Mouse (Mus musculus) stomach, embryonic 16.5 days (tissue): ENCODE measurements at regions not wholly inside any gene's neighbourhood (a gene's known extent, or its start where the extent isn't known, plus 50 kb on each side); places are given as distances from the start of the nearest gene placed in this dataset.
"Not testable (repeated sequence)": the region's sequence is repeated elsewhere in the genome, so short reads cannot be mapped to it uniquely, and the experiment has no call there.

ENCODE experiments used
- ATAC-seq: fragments of 200-750 bp; cut with Nextera tagmentation; 2 replicates; pipeline ENCODE4 v1.8.0; 2017; ENCODE audit warnings: moderate number of reproducible peaks, moderate TSS enrichment; ENCODE audit not compliant: insufficient read depth, low FRiP score
- H3K27ac ChIP-seq: fragments of 300-500 bp; sonication (generic); 2 replicates; pipeline ENCODE4 v1.5.1; 2014; ENCODE audit warnings: low read length
- H3K27me3 ChIP-seq: fragments of 300-500 bp; sonication (generic); 2 replicates; pipeline ENCODE4 v1.6.1; 2014; ENCODE audit warnings: low read length, control low read depth, mixed read lengths; ENCODE audit not compliant: control insufficient read depth, insufficient read depth
- H3K36me3 ChIP-seq: fragments of 300-500 bp; sonication (generic); 2 replicates; pipeline ENCODE4 v1.6.1; 2014; ENCODE audit warnings: low read length; ENCODE audit not compliant: control insufficient read depth, insufficient read depth
- H3K4me1 ChIP-seq: fragments of 300-500 bp; sonication (generic); 2 replicates; pipeline ENCODE4 v1.6.1; 2014; ENCODE audit warnings: low read length, control low read depth, mixed read lengths; ENCODE audit not compliant: control insufficient read depth, insufficient read depth
- H3K4me2 ChIP-seq: fragments of 300-500 bp; sonication (generic); 2 replicates; pipeline ENCODE4 v1.6.1; 2014; ENCODE audit warnings: low read depth, low read length, mixed read lengths
- H3K4me3 ChIP-seq: fragments of 300-500 bp; sonication (generic); replicated peaks from 2 replicates; pipeline ENCODE4 v1.5.1; 2014; ENCODE audit warnings: mild to moderate bottlenecking, low read length
- H3K9ac ChIP-seq: fragments of 300-500 bp; sonication (generic); 2 replicates; pipeline ENCODE4 v1.6.1; 2014; ENCODE audit warnings: low read length
- H3K9me3 ChIP-seq: fragments of 300-500 bp; sonication (generic); replicated peaks from 2 replicates; pipeline ENCODE4 v1.6.1; 2016; ENCODE audit warnings: low read length, control low read depth; ENCODE audit not compliant: control insufficient read depth
- WGBS: fragments of 180-500 bp; shearing (Covaris S2); extraction: QIAGEN DNeasy Blood & Tissue Kit; methylation state at CpG from one replicate; pipeline ENCODE4 v1.1.7; 2014; 5-methylcytosine and 5-hydroxymethylcytosine counted together

DNA sequence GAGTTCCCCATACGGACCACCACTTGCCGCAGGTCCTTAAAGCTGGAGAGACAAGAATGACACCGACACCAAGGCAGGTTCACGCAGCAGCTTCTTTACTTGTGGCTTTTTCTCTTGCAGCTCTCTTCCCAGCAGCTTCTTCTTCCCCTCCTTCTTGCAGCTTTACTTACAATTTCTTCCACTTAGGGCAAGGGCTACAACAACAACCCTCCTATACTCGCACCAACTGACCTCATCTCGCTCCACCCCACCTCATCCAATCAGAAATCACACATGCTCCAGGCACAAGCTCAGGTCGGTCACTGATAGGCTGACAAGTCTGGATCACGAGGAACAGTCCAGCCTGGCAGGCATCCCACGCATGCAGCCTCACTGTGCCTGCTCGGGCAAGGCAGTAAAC, 1402.4 kb upstream of the 1700008P02Rik start:
- H3K4me1 ChIP-seq = no peaks in the 10 kb centered on the region
- no peaks in the 10 kb centered on the region for H3K36me3 ChIP-seq
- no peak overlapping the region for H3K4me3 ChIP-seq
- no peak for ATAC-seq
- H3K9me3 ChIP-seq = no peaks in the 10 kb centered on the region
- no peak overlapping the region for H3K27ac ChIP-seq
- H3K9ac ChIP-seq = no peak overlapping the region
- no peaks in the 10 kb centered on the region for H3K27me3 ChIP-seq
- H3K4me2 ChIP-seq = no peak overlapping the region
- WGBS = 78% methylated on average over 10 of the region's 10 CpGs

- Histone ChIP-seq H3K27me3 (no peaks in the 10 kb centered on the region), H3K4me2 (no peak overlapping the region), H3K4me3 (no peak overlapping the region), H3K36me3 (no peaks in the 10 kb centered on the region), H3K27ac (no peak overlapping the region), H3K9ac (no peak overlapping the region), H3K4me1 (no peaks in the 10 kb centered on the region), H3K9me3 (no peaks in the 10 kb centered on the region)
- ATAC-seq = no peak
- WGBS = 82% methylated on average over 3 of the region's 3 CpGs
These were observed 1397.2 kb upstream of the 1700008P02Rik start for GRCm38 (mm10) chr3:8017489-8017888.

DNA sequence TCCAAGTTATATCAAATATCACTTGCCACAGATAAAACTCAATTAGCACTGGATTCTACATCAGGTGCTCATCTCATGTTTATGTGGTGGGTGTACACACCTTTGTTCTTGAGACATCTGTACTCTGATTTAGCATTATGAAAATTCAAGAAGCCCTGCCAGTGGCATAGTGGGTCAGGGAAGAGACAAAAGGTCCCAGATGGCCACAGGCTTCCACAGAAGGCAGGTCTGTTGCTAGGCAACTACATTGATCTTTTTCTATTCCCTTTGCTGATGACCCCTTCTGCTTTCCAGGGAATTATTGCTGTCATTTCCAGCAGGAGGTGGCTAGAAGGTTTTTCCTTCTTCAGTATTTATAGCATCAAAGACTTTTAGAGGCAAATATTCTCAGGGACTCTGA, 1396.7 kb upstream of the 1700008P02Rik start:
- Histone ChIP-seq H3K9me3 (no peaks in the 10 kb centered on the region), H3K36me3 (no peaks in the 10 kb centered on the region), H3K9ac (no peak overlapping the region), H3K4me2 (no peak overlapping the region), H3K4me1 (no peaks in the 10 kb centered on the region), H3K4me3 (no peak overlapping the region), H3K27ac (no peak overlapping the region), H3K27me3 (no peaks in the 10 kb centered on the region)
- no peak for ATAC-seq

DNA sequence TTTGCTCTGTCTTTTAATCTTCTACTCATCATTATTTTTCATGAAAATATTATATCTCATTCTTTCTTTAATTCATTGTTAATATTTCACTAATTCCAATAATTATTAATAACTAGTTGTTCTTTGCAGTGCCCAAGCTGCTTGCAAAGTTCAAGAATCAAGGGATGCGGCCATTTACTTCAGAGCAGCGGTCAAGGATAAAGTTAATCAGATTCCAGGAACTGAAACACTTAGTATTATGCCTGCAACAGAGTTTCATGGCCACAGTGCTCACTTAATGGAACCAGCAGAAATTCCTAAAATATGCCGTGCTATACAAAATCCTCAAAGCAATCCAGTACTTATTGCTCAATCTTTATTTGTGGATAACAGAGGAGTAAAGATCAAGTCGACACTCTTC, 1389.7 kb upstream of the 1700008P02Rik start:
- H3K9ac ChIP-seq = no peak overlapping the region
- no peak overlapping the region for H3K4me2 ChIP-seq
- no peaks in the 10 kb centered on the region for H3K27me3 ChIP-seq
- H3K27ac ChIP-seq = no peak overlapping the region
- H3K9me3 ChIP-seq = no peaks in the 10 kb centered on the region
- H3K4me1 ChIP-seq = no peaks in the 10 kb centered on the region
- 81% methylated on average over 4 of the region's 4 CpGs for WGBS
- no peak overlapping the region for H3K4me3 ChIP-seq
- ATAC-seq = no peak
- no peaks in the 10 kb centered on the region for H3K36me3 ChIP-seq

DNA sequence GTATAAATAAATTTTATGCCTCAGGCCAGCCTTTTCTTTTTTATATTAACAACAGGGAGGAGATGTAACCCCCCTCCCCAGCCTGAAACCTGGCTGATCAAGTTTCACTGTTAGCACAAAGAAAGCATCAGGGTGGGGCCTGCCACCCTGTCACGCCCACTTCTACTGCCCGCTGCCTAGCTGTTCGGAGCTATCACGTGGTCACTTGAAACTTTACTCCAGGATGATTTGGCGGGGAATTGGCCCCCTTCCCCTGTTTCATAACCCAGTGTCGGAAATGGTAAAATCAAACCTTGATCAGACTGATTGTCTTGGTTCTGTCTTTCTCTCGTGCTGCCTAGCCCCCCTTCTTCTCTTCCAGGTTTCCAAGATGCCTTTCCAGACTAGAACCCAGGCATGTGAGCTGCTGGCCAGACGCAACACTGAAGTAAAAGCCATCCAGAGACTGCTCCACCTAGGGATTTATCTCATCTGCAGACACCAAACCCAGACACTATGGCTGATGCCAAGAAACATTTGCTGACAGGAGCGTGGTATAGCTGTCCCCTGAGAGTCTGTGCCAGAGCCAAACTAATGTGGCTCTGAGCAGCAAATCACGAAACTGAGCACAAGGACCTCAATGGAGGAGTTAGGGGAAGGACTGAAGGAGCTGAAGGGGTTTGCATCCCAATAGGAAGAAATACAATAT, 1386.6 kb upstream of the 1700008P02Rik start:
- Histone ChIP-seq H3K27me3 (no peaks in the 10 kb centered on the region), H3K4me3 (no peak overlapping the region), H3K36me3 (no peaks in the 10 kb centered on the region), H3K9me3 (no peaks in the 10 kb centered on the region), H3K9ac (no peak overlapping the region), H3K4me2 (no peak overlapping the region), H3K27ac (no peak overlapping the region), H3K4me1 (no peaks in the 10 kb centered on the region)
- no peak for ATAC-seq
- WGBS = 60% methylated on average over 10 of the region's 10 CpGs

DNA sequence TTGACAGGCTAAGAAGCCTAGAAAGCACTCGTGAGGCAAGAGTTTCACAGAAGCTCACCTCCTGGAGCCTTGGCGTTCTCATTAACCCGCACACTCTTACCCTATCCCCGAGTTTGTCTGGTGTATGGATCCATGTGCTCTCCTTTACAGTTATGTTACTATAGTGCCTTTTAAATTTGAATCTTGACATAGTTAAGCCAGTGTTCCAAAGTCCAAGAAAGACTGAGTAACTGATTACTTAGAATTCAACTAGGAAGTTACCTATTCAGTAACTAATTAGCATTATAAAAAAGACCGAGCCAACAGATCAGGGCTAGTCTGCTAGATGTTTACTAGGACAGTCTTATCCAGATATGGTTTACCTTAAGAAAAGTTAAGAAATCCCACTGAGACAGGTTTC, 1386.0 kb upstream of the 1700008P02Rik start:
- Histone ChIP-seq H3K27me3 (no peaks in the 10 kb centered on the region), H3K9me3 (no peaks in the 10 kb centered on the region), H3K36me3 (no peaks in the 10 kb centered on the region), H3K27ac (no peak overlapping the region), H3K4me3 (no peak overlapping the region), H3K4me2 (no peak overlapping the region), H3K9ac (no peak overlapping the region), H3K4me1 (no peaks in the 10 kb centered on the region)
- 75% methylated on average over 5 of the region's 5 CpGs for WGBS
- no peak for ATAC-seq

DNA sequence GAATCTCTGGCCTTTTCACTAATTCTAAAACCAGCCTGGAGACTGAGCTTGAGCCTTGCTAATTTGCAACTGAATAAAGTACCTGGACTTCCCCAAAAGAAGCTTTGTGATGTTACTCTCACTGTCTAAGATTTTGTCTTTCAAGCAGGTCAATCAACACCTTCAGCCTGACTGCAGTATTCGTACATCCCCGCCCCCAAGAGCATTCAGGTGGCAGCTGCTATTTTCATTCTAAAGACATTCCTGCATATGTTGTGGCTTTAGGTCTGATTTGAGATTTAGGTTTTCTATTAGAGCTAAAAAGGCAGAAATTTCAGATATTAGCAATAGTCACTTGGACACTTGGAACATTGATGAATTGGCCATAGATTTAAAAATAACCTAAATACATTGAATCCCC, 1385.4 kb upstream of the 1700008P02Rik start:
- not testable (repeated sequence) for H3K9me3 ChIP-seq, H3K4me3 ChIP-seq, H3K9ac ChIP-seq, H3K36me3 ChIP-seq, H3K4me2 ChIP-seq, ATAC-seq, H3K4me1 ChIP-seq, H3K27me3 ChIP-seq, H3K27ac ChIP-seq
- 91% methylated on average over 2 of the region's 2 CpGs for WGBS

DNA sequence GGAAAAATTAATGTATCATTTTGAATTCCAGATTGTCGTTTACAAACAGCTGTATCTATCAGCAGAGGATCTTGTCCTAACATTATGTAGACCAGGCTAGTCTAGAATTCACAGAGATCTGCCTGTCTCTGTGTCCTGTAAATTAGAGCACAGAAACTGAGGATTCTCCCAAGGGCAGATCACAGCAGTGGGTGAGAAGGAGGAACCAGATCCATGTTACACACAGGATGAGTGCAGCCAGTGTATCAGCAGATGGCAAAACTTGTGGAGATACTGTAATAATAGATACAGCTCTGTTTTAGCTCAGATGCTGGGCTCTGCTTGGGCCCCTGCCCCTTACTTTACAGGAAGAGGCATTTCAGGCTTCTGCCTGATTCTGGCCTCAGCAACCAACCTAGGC, 1384.0 kb upstream of the 1700008P02Rik start:
- no peak for ATAC-seq
- Histone ChIP-seq H3K9me3 (no peaks in the 10 kb centered on the region), H3K4me1 (no peaks in the 10 kb centered on the region), H3K4me2 (no peak overlapping the region), H3K27ac (no peak overlapping the region), H3K9ac (no peak overlapping the region), H3K27me3 (no peaks in the 10 kb centered on the region), H3K36me3 (no peaks in the 10 kb centered on the region), H3K4me3 (no peak overlapping the region)
- WGBS = 96% methylated on average over 1 of the region's 1 CpGs

- H3K9ac ChIP-seq = no peak overlapping the region
- no peaks in the 10 kb centered on the region for H3K27me3 ChIP-seq
- no peak for ATAC-seq
- H3K9me3 ChIP-seq = no peaks in the 10 kb centered on the region
- H3K4me3 ChIP-seq = no peak overlapping the region
- 86% methylated on average over 4 of the region's 4 CpGs for WGBS
- H3K4me1 ChIP-seq = no peaks in the 10 kb centered on the region
- H3K27ac ChIP-seq = no peak overlapping the region
- no peaks in the 10 kb centered on the region for H3K36me3 ChIP-seq
- H3K4me2 ChIP-seq = no peak overlapping the region
These were observed 1380.8 kb upstream of the 1700008P02Rik start for GRCm38 (mm10) chr3:8001027-8001426.

DNA sequence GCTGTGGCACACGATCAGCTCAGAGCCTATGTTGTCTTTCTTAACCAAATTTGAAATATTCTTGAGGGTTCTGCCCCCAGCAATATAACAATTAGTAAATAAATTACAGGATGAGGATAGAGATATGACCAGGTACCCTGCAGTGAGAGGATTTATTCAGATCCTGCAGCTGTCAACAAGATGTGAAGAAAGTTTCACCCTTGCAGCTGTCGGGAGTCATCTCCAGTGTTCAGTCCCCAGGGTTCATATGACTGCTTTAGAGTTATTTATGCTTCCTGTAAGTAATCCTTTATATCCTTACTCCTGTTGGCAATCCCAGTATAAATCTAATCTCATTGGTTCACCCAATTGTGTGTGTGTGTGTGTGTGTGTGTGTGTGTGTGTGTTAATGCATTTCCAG, 1372.1 kb upstream of the 1700008P02Rik start:
- H3K9me3 ChIP-seq = no peaks in the 10 kb centered on the region
- no peak for ATAC-seq
- H3K27me3 ChIP-seq = no peaks in the 10 kb centered on the region
- no peak overlapping the region for H3K9ac ChIP-seq
- H3K4me1 ChIP-seq = no peaks in the 10 kb centered on the region
- no peak overlapping the region for H3K27ac ChIP-seq
- no peaks in the 10 kb centered on the region for H3K36me3 ChIP-seq
- 80% methylated on average over 2 of the region's 2 CpGs for WGBS
- H3K4me3 ChIP-seq = no peak overlapping the region
- H3K4me2 ChIP-seq = no peak overlapping the region
